Mouse (Mus musculus): Measurements from ENCODE around the gene Tgtp2. TPM values are rescaled to one million over a fixed set of nuclear protein-coding genes. Genes with fewer than 3 reads are reported as not detected.
A peak's percentile ranks its signal among the peaks of the same experiment; 100 is the strongest.
"Not testable (repeated sequence)": the region's sequence is repeated elsewhere in the genome, so short reads cannot be mapped to it uniquely, and the experiment has no call there.

Tgtp2 gene
- 26.0 and 29.1 TPM in 2 replicates for polyA plus RNA-seq (2012; rRNA removed)

DNA sequence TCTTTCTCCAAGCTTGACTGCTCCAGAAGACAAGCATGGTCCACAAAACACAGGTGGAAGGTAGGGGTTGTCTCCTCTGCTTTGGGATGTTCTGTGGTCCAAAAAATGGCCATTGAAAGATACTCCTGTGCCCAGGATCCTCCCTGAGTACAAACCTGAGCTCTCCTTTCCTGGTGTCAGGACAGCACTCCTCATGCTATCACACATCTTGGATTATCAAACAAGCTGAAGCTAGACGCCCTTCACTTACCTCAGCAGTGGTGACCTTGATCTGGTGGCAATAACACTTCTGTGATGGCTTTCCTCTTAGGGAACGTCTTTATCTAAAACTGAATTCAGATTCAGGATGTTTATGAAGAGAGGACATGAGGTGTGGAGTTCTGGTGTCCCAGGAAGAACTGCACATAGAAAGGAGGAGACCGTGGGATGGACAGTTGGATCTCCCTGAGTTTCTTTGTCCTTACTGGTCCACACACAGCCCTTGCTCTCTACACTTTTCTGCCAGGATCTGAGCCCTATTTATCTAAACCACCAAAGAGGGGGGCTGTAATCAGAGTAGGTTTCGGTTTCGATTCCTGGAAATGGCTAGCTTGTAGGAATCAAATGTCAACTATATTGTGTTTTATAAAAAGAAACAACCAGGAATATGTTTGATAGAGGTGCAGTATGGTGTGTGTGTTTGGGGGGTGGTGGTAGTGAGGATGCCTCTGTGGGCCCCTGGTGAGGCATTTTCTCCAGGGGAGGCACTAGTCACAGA lies at the start of gene Tgtp2:
Gene Tgtp2, minus strand, starts transcription at position 494 of the 757 bp plus-strand sequence.
- not testable (repeated sequence) for H3K27me3 ChIP-seq (ENCODE audit: control insufficient read depth, insufficient read depth, low read length); H3K4me1 ChIP-seq (replicated peaks; ENCODE audit: control insufficient read depth, insufficient read depth, low read length); H3K36me3 ChIP-seq (ENCODE audit: control insufficient read depth, insufficient read depth, low read length); H3K4me3 ChIP-seq (ENCODE audit: control insufficient read depth, insufficient read depth, low read length)
- 4% methylated on average over 5 of the region's 5 CpGs for WGBS
- H3K27ac ChIP-seq (ENCODE audit: control insufficient read depth, insufficient read depth, low read length) = peak within 1 kb of the TSS; percentile 86
- peak; percentile 40 for DNase-seq

DNA sequence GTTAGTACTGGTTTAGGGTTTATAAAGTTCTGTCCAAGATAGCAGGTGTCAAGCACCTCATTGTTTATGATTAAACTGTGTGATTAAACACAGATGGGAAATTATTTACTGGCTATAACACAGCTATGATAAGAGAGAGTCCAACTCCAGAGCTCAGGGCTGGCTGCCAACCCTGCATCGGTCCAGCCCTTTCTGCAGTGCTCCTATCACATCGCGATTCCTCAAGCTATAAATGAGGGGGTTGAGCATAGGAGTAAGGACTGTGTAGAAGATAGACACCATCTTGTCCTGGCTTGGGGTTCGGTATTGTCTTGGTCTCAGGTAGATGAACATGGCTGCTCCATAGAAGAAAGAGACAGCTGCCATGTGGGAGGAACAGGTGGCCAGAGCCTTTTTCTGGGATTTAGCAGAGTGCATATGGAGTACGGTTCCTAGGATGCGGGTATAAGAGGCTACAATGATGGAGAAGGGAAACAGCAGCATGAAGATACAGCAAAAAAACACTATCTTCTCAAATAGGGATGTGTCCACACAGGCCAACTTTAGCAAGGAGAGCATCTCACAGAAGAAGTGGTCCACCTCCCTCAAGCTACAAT lies 48.7 kb upstream of the Tgtp2 start:
- TF ChIP-seq POLR2A (IDR thresholded peaks at IDR 0.05; ENCODE audit: control insufficient read depth, extremely low read depth, insufficient read depth, low read length, poor library complexity) = no peak
- no peak for TF ChIP-seq CTCF (IDR thresholded peaks at IDR 0.05; ENCODE audit: borderline replicate concordance, control insufficient read depth, extremely low read depth, insufficient read depth, low read length, poor library complexity)
- H3K4me3 ChIP-seq (ENCODE audit: control insufficient read depth, insufficient read depth, low read length) = no peak overlapping the region
- H3K36me3 ChIP-seq (ENCODE audit: control insufficient read depth, insufficient read depth, low read length) = no peaks in the 10 kb centered on the region
- no peak for DNase-seq
- H3K4me1 ChIP-seq (replicated peaks; ENCODE audit: control insufficient read depth, insufficient read depth, low read length) = no peaks in the 10 kb centered on the region
- no peaks in the 10 kb centered on the region for H3K27me3 ChIP-seq (ENCODE audit: control insufficient read depth, insufficient read depth, low read length)
- WGBS = 95% methylated on average over 6 of the region's 6 CpGs
- no peak overlapping the region for H3K27ac ChIP-seq (ENCODE audit: control insufficient read depth, insufficient read depth, low read length)

DNA sequence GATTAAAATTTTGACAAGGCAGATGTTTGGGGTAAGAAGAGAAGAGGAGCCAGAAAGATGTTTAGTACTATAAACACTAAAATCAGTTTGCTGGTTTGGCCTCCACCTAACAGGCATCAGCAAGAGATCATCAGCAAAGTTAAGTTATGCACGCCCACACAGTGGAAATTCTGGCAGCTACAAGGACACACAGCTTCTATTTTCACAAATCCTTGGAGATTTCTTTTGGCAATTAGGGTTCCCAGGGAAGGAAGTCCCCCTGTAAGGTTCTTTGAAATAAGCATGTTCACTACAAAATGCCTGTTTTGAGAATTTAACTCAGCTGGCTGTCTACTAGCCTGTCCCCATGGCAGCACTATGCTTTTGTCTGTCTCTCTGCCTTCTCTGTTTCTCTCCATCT lies 47.0 kb upstream of the Tgtp2 start:
- no peaks in the 10 kb centered on the region for H3K4me1 ChIP-seq (replicated peaks; ENCODE audit: control insufficient read depth, insufficient read depth, low read length)
- no peaks in the 10 kb centered on the region for H3K36me3 ChIP-seq (ENCODE audit: control insufficient read depth, insufficient read depth, low read length)
- no peak overlapping the region for H3K4me3 ChIP-seq (ENCODE audit: control insufficient read depth, insufficient read depth, low read length)
- no peak for DNase-seq
- WGBS = 87% methylated on average over 1 of the region's 1 CpGs
- no peak overlapping the region for H3K27ac ChIP-seq (ENCODE audit: control insufficient read depth, insufficient read depth, low read length)
- TF ChIP-seq POLR2A (IDR thresholded peaks at IDR 0.05; ENCODE audit: control insufficient read depth, extremely low read depth, insufficient read depth, low read length, poor library complexity) (no peak), CTCF (IDR thresholded peaks at IDR 0.05; ENCODE audit: borderline replicate concordance, control insufficient read depth, extremely low read depth, insufficient read depth, low read length, poor library complexity) (no peak)
- no peaks in the 10 kb centered on the region for H3K27me3 ChIP-seq (ENCODE audit: control insufficient read depth, insufficient read depth, low read length)

DNA sequence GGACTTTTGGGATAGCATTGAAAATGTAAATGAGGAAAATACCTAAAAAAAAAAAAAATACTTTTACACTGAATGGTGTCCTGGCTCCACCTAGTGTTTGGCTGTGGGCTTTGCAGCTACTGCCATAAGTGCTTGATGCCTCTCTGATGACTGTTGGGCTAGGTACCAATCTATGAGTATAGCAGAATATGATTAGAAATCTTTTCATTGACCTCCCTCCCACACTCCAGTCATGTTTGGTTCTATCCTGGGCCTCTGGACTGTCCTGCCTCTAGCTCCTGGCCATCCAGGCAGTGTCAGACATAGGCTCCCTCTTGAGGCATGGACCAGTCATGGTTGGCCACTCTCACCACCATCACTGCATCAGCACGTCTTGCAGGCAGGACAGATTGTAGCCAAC lies 44.8 kb upstream of the Tgtp2 start:
- Histone ChIP-seq H3K4me1 (replicated peaks; ENCODE audit: control insufficient read depth, insufficient read depth, low read length) (no peaks in the 10 kb centered on the region), H3K27ac (ENCODE audit: control insufficient read depth, insufficient read depth, low read length) (no peak overlapping the region), H3K36me3 (ENCODE audit: control insufficient read depth, insufficient read depth, low read length) (no peaks in the 10 kb centered on the region), H3K4me3 (ENCODE audit: control insufficient read depth, insufficient read depth, low read length) (no peak overlapping the region), H3K27me3 (ENCODE audit: control insufficient read depth, insufficient read depth, low read length) (no peaks in the 10 kb centered on the region)
- no peak for TF ChIP-seq POLR2A (IDR thresholded peaks at IDR 0.05; ENCODE audit: control insufficient read depth, extremely low read depth, insufficient read depth, low read length, poor library complexity)
- no peak for TF ChIP-seq CTCF (IDR thresholded peaks at IDR 0.05; ENCODE audit: borderline replicate concordance, control insufficient read depth, extremely low read depth, insufficient read depth, low read length, poor library complexity)
- peak; percentile 47 for DNase-seq
- 58% methylated on average over 1 of the region's 1 CpGs for WGBS

DNA sequence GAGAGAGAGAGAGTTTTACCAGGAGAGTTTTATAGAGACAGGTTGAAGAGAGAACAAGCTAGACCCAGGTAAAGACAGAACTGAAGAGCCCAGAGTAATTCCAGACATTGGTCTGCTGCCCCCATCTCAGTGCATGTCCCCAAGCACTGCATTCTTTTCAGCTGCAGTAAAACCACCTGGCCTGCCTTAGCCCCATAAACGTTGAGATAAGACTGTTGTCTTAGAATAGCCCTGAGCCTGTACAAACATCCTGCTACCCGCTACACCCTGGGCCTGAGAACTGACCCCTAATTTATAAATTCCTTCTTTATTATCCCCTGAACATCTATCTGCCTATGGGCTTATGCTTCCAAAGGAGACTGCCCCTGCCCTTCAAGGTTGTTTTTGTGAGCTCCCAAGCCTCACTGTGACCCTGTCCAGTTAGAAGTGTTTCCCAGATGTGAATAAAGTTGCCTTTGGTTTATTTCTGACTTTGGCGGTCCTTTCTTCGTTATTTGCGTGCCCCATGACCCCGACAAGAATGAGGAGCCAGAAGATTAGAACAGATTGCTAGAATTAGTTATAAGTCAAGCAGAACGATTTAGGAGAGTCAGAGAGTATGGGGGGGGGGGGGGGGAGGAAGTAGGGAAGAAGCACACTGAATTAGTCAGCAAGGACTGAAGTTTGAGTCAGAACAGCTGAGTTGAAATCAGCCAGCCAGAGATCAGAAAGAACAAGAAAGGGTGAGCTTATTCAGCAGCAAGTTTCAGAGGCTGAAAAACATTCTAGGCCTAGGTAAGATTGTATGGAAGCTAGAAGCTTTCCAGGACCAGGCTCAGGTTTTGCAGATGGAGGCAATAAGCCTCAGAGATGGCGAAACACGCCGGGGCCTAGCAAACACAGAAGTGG lies 43.9 kb upstream of the Tgtp2 start:
- DNase-seq = no peak
- Histone ChIP-seq H3K27me3 (ENCODE audit: control insufficient read depth, insufficient read depth, low read length) (no peaks in the 10 kb centered on the region), H3K4me3 (ENCODE audit: control insufficient read depth, insufficient read depth, low read length) (no peak overlapping the region), H3K36me3 (ENCODE audit: control insufficient read depth, insufficient read depth, low read length) (no peaks in the 10 kb centered on the region), H3K4me1 (replicated peaks; ENCODE audit: control insufficient read depth, insufficient read depth, low read length) (peaks cover 3% of the 10 kb centered on the region), H3K27ac (ENCODE audit: control insufficient read depth, insufficient read depth, low read length) (no peak overlapping the region)
- TF ChIP-seq CTCF (IDR thresholded peaks at IDR 0.05; ENCODE audit: borderline replicate concordance, control insufficient read depth, extremely low read depth, insufficient read depth, low read length, poor library complexity) (no peak), POLR2A (IDR thresholded peaks at IDR 0.05; ENCODE audit: control insufficient read depth, extremely low read depth, insufficient read depth, low read length, poor library complexity) (no peak)
- 85% methylated on average over 10 of the region's 10 CpGs for WGBS

DNA sequence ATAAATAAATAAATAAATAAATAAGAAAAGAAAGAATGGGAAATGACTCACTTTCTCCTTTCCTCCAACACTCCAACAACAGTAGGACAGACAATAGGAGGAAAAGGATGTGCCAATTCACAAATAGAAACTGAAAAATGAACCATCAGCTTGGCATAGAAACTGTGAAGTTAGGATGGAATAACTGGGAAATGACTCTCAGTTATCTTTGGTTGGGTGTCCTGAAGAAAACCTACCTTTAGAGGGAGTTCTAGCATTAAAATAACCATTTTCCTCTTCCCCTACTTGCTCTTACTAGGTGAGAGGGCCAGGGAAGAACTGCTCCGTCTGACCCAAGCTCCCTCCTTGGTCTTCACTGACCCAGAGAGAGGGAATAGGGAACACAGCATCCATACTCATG lies 41.7 kb upstream of the Tgtp2 start:
- no peak overlapping the region for H3K4me3 ChIP-seq (ENCODE audit: control insufficient read depth, insufficient read depth, low read length)
- 93% methylated on average over 1 of the region's 1 CpGs for WGBS
- H3K27ac ChIP-seq (ENCODE audit: control insufficient read depth, insufficient read depth, low read length) = no peak overlapping the region
- no peaks in the 10 kb centered on the region for H3K36me3 ChIP-seq (ENCODE audit: control insufficient read depth, insufficient read depth, low read length)
- no peaks in the 10 kb centered on the region for H3K27me3 ChIP-seq (ENCODE audit: control insufficient read depth, insufficient read depth, low read length)
- TF ChIP-seq POLR2A (IDR thresholded peaks at IDR 0.05; ENCODE audit: control insufficient read depth, extremely low read depth, insufficient read depth, low read length, poor library complexity) (no peak), CTCF (IDR thresholded peaks at IDR 0.05; ENCODE audit: borderline replicate concordance, control insufficient read depth, extremely low read depth, insufficient read depth, low read length, poor library complexity) (no peak)
- no peak for DNase-seq
- H3K4me1 ChIP-seq (replicated peaks; ENCODE audit: control insufficient read depth, insufficient read depth, low read length) = peaks cover 18% of the 10 kb centered on the region

All from thymus, adult 2 months (tissue).